Mouse (Mus musculus): ENCODE data around the gene Gm10256.
"Not testable (repeated sequence)": the region's sequence is repeated elsewhere in the genome, so short reads cannot be mapped to it uniquely, and the experiment has no call there.

DNA sequence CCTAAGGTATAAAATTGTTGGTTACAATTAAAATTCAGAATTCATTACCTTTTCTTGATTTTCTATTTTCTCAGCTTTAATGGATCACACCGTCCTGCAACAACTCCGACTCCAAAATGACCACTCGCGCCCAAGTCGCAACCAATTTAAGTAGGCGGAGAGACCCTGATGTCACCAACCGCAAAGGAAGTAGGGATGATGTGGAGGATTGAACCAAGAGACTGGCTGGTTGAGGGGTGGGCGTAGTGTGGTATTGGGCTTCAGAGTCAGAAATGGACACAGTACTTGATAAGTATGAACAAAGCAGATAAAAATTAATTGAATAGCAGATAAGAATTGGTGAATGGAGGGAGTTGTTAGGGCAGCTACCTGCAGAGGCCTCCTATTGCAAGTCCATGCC lies 34.4 kb upstream of the Gm10256 start, which contains the start of gene Gm4064:
- TF ChIP-seq POLR2A (IDR thresholded peaks at IDR 0.05; ENCODE audit: borderline replicate concordance, insufficient read depth, low read length); CTCF (IDR thresholded peaks at IDR 0.05; ENCODE audit: borderline replicate concordance, insufficient read depth, low read depth, low read length): not testable (repeated sequence)

Data from cerebellum, adult 2 months (tissue).